Mouse (Mus musculus) forebrain, embryonic 11.5 days (tissue): ENCODE data around the gene Mycn. TPM values are rescaled to one million over a fixed set of nuclear protein-coding genes. Genes with fewer than 3 reads are reported as not detected.
A peak's percentile ranks its signal among the peaks of the same experiment; 100 is the strongest.

Experiments used
- ATAC-seq: fragments of 200-750 bp; cut with Nextera tagmentation; replicated peaks from 2 replicates; pipeline ENCODE4 v1.8.0; 2017; ENCODE audit warnings: moderate TSS enrichment; ENCODE audit not compliant: low FRiP score
- DNase-seq: peaks from one replicate; pipeline ENCODE4 v3.0.0-alpha.2; 2017; ENCODE audit warnings: low spot score
- H3K27ac ChIP-seq: fragments of 300-500 bp; sonication (generic); 2 replicates; pipeline ENCODE4 v1.5.1; 2014; ENCODE audit warnings: low read depth, low read length
- H3K27me3 ChIP-seq: fragments of 300-500 bp; sonication (generic); 2 replicates; pipeline ENCODE4 v1.6.1; 2014; ENCODE audit warnings: mild to moderate bottlenecking, low read length, mixed read lengths; ENCODE audit not compliant: control insufficient read depth, insufficient read depth
- H3K36me3 ChIP-seq: fragments of 300-500 bp; sonication (generic); 2 replicates; pipeline ENCODE4 v1.6.1; 2014; ENCODE audit warnings: mild to moderate bottlenecking, low read length, moderate library complexity, mixed read lengths; ENCODE audit not compliant: control insufficient read depth, insufficient read depth
- H3K4me1 ChIP-seq: fragments of 300-500 bp; sonication (generic); replicated peaks from 2 replicates; pipeline ENCODE4 v1.6.1; 2014; ENCODE audit warnings: low read length, mixed read lengths; ENCODE audit not compliant: control insufficient read depth, insufficient read depth
- H3K4me2 ChIP-seq: fragments of 300-500 bp; sonication (generic); 2 replicates; pipeline ENCODE4 v1.6.1; 2014; ENCODE audit warnings: low read depth, mild to moderate bottlenecking, low read length, moderate library complexity, mixed read lengths; ENCODE audit not compliant: severe bottlenecking
- H3K4me3 ChIP-seq: fragments of 300-500 bp; sonication (generic); 2 replicates; pipeline ENCODE4 v1.5.1; 2014; ENCODE audit warnings: low read depth, low read length
- H3K9ac ChIP-seq: fragments of 300-500 bp; sonication (generic); 2 replicates; pipeline ENCODE4 v1.6.1; 2014; ENCODE audit warnings: low read length
- H3K9me3 ChIP-seq: fragments of 300-500 bp; sonication (generic); 2 replicates; pipeline ENCODE4 v1.6.1; 2016; ENCODE audit warnings: low read length, mixed read lengths; ENCODE audit not compliant: control insufficient read depth
- WGBS: fragments of 180-500 bp; shearing (Covaris S2); extraction: QIAGEN DNeasy Blood & Tissue Kit; methylation state at CpG from one replicate; pipeline ENCODE4 v1.1.7; 2014; 5-methylcytosine and 5-hydroxymethylcytosine counted together
- polyA plus RNA-seq: library from polyadenylated mRNA; unstranded; fragments of >200 nt; fragmentation: Nextera tagmentation; extraction: Ambion mirVana; gene quantifications from 2 replicates; pipeline ENCODE4 v1.2.1, GENCODE M21; 2014

Mycn gene
- polyA plus RNA-seq, 1 experiment from 2014 or later = 155 TPM

- no peak for DNase-seq
- Histone ChIP-seq H3K27ac (no peak overlapping the region), H3K4me3 (no peak overlapping the region), H3K9ac (no peak overlapping the region), H3K27me3 (no peaks in the 10 kb centered on the region), H3K9me3 (no peaks in the 10 kb centered on the region), H3K4me1 (no peaks in the 10 kb centered on the region), H3K36me3 (no peaks in the 10 kb centered on the region), H3K4me2 (no peak overlapping the region)
- WGBS = 67% methylated on average over 2 of the region's 2 CpGs
- ATAC-seq = no peak
These were observed 43.2 kb downstream of the Mycn start for GRCm38 (mm10) chr12:12898356-12899126.

GRCm38 (mm10) chr12:12893986-12894385 is 47.7 kb downstream of the Mycn start:
- WGBS = 91% methylated on average over 8 of the region's 8 CpGs
- H3K9ac ChIP-seq = no peak overlapping the region
- no peak overlapping the region for H3K27ac ChIP-seq
- DNase-seq = no peak
- H3K9me3 ChIP-seq = no peaks in the 10 kb centered on the region
- no peak for ATAC-seq
- H3K4me2 ChIP-seq = no peak overlapping the region
- H3K27me3 ChIP-seq = no peaks in the 10 kb centered on the region
- H3K4me3 ChIP-seq = no peak overlapping the region
- no peaks in the 10 kb centered on the region for H3K36me3 ChIP-seq
- no peaks in the 10 kb centered on the region for H3K4me1 ChIP-seq

- no peaks in the 10 kb centered on the region for H3K4me1 ChIP-seq
- ATAC-seq (peak; percentile 56; the same call in 1 of the 2 replicates), DNase-seq (no peak)
- no peak overlapping the region for H3K27ac ChIP-seq
- no peak overlapping the region for H3K4me2 ChIP-seq
- no peaks in the 10 kb centered on the region for H3K36me3 ChIP-seq
- no peak overlapping the region for H3K9ac ChIP-seq
- no peaks in the 10 kb centered on the region for H3K9me3 ChIP-seq
- H3K27me3 ChIP-seq = no peaks in the 10 kb centered on the region
- 52% methylated on average over 15 of the region's 15 CpGs for WGBS
- no peak overlapping the region for H3K4me3 ChIP-seq
These were observed 55.4 kb downstream of the Mycn start for GRCm38 (mm10) chr12:12886191-12886889.
